Comparison of ENCODE assay signal across 40 mouse cellular contexts in genomic region chr13:65097018-65097417, GRCm38 (mm10). TPM values are rescaled to one million over a fixed set of nuclear protein-coding genes. Genes with fewer than 3 reads are reported as not detected.
"Had no signal": no experiment of that assay in that cellular context is flagged by ENCODE, and none has a peak within 500 bp of the region (broad histone marks: within the 10 kb centered on the region; RNA-seq: fewer than 3 reads in every experiment).

No protein-coding gene starts in this region.

- DNase-seq: cerebellum, adult 2 months; cerebellum, adult 8-10 months; cerebellum, adult 9-10 months; cerebellum, adult 9-11 months; cerebellum, postnatal 10 days; cerebellum, postnatal 14 days; cerebellum, postnatal 25 days; cerebellum, postnatal 36 days; embryo, embryonic 11 days; forebrain, postnatal 0 days; gastrocnemius, adult 2 months; gastrocnemius, postnatal 10 days; gastrocnemius, postnatal 14 days; gastrocnemius, postnatal 25 days; gastrocnemius, postnatal 36 days; heart, adult 11 months; heart, adult 18-20 months; heart, adult 2 months had no signal

- ATAC-seq: forebrain, embryonic 13.5 days; forebrain, embryonic 14.5 days; forebrain, embryonic 15.5 days; forebrain, embryonic 16.5 days; forebrain, postnatal 0 days had no signal

- H3K27me3 ChIP-seq: embryonic facial prominence, embryonic 12.5 days; embryonic facial prominence, embryonic 13.5 days; embryonic facial prominence, embryonic 15.5 days; forebrain, embryonic 12.5 days; forebrain, embryonic 13.5 days; forebrain, embryonic 15.5 days had no signal

- H3K9ac ChIP-seq: embryonic facial prominence, embryonic 12.5 days; embryonic facial prominence, embryonic 13.5 days; embryonic facial prominence, embryonic 15.5 days; forebrain, embryonic 12.5 days; forebrain, embryonic 13.5 days; forebrain, embryonic 15.5 days; forebrain, postnatal 0 days had no signal

- H3K4me3 ChIP-seq: embryonic facial prominence, embryonic 10.5 days; embryonic facial prominence, embryonic 12.5 days; embryonic facial prominence, embryonic 13.5 days; embryonic facial prominence, embryonic 15.5 days; erythroblast, embryonic 14.5 days; forebrain, embryonic 10.5 days; forebrain, embryonic 12.5 days; forebrain, embryonic 13.5 days; forebrain, embryonic 15.5 days; gastrocnemius, adult 2 months; heart, adult 2 months had no signal

- H3K27ac ChIP-seq: embryonic facial prominence, embryonic 10.5 days; embryonic facial prominence, embryonic 12.5 days; embryonic facial prominence, embryonic 13.5 days; embryonic facial prominence, embryonic 15.5 days; forebrain, embryonic 10.5 days; forebrain, embryonic 12.5 days; forebrain, embryonic 13.5 days; forebrain, embryonic 15.5 days; gastrocnemius, adult 2 months; heart, adult 2 months had no signal

- H3K4me1 ChIP-seq: embryonic facial prominence, embryonic 10.5 days; embryonic facial prominence, embryonic 12.5 days; embryonic facial prominence, embryonic 13.5 days; embryonic facial prominence, embryonic 15.5 days; forebrain, embryonic 10.5 days; forebrain, embryonic 12.5 days; forebrain, embryonic 13.5 days; forebrain, embryonic 15.5 days had no signal

- H3K4me2 ChIP-seq: embryonic facial prominence, embryonic 12.5 days; embryonic facial prominence, embryonic 13.5 days; embryonic facial prominence, embryonic 15.5 days; forebrain, embryonic 12.5 days; forebrain, embryonic 13.5 days; forebrain, embryonic 15.5 days had no signal

RNA-seq across cellular contexts. Expression of gene Olfr465-ps1, which starts 40.9 kb away (rescaled TPM):
- total RNA-seq: common myeloid progenitor, adult 5-6 weeks; forebrain, postnatal 0 days; gastrocnemius, adult 18-20 months; gastrocnemius, adult 2 months; gastrocnemius, adult 8-10 months; gastrocnemius, postnatal 10 days; gastrocnemius, postnatal 14 days; gastrocnemius, postnatal 25 days; gastrocnemius, postnatal 36 days; gastrocnemius, postnatal 4 days; heart, adult 18-20 months; heart, adult 2 months; heart, adult 8-10 months had no signal
- polyA plus RNA-seq: cerebellum, adult 2 months; cortical plate, adult 2 months; embryonic facial prominence, embryonic 10.5 days; embryonic facial prominence, embryonic 11.5 days; embryonic facial prominence, embryonic 12.5 days; embryonic facial prominence, embryonic 13.5 days; embryonic facial prominence, embryonic 15.5 days; erythroblast, embryonic 14.5 days; forebrain, embryonic 10.5 days; forebrain, embryonic 11.5 days; forebrain, embryonic 12.5 days; forebrain, embryonic 13.5 days; forebrain, embryonic 14.5 days; forebrain, embryonic 15.5 days; forebrain, embryonic 16.5 days; forebrain, postnatal 0 days; frontal cortex, adult 2 months; gonadal fat pad, adult 2 months; heart, adult 2 months had no signal

RNA-seq across cellular contexts. Expression of gene Prss47, which starts 44.5 kb away (rescaled TPM):
- total RNA-seq: common myeloid progenitor, adult 5-6 weeks; forebrain, postnatal 0 days; gastrocnemius, adult 18-20 months; gastrocnemius, adult 2 months; gastrocnemius, adult 8-10 months; gastrocnemius, postnatal 10 days; gastrocnemius, postnatal 14 days; gastrocnemius, postnatal 25 days; gastrocnemius, postnatal 36 days; gastrocnemius, postnatal 4 days; heart, adult 18-20 months; heart, adult 2 months; heart, adult 8-10 months had no signal
- polyA plus RNA-seq: cerebellum, adult 2 months; cortical plate, adult 2 months; embryonic facial prominence, embryonic 10.5 days; embryonic facial prominence, embryonic 11.5 days; embryonic facial prominence, embryonic 12.5 days; embryonic facial prominence, embryonic 13.5 days; embryonic facial prominence, embryonic 14.5 days; embryonic facial prominence, embryonic 15.5 days; erythroblast, embryonic 14.5 days; forebrain, embryonic 10.5 days; forebrain, embryonic 11.5 days; forebrain, embryonic 12.5 days; forebrain, embryonic 13.5 days; forebrain, embryonic 14.5 days; forebrain, embryonic 15.5 days; forebrain, embryonic 16.5 days; forebrain, postnatal 0 days; frontal cortex, adult 2 months; gonadal fat pad, adult 2 months; heart, adult 2 months had no signal

RNA-seq across cellular contexts. Expression of gene Olfr466, which starts 53.0 kb away (rescaled TPM):
- total RNA-seq: common myeloid progenitor, adult 5-6 weeks; forebrain, postnatal 0 days; gastrocnemius, adult 18-20 months; gastrocnemius, adult 2 months; gastrocnemius, adult 8-10 months; gastrocnemius, postnatal 10 days; gastrocnemius, postnatal 14 days; gastrocnemius, postnatal 25 days; gastrocnemius, postnatal 36 days; gastrocnemius, postnatal 4 days; heart, adult 18-20 months; heart, adult 2 months; heart, adult 8-10 months had no signal
- polyA plus RNA-seq: cerebellum, adult 2 months; cortical plate, adult 2 months; embryonic facial prominence, embryonic 10.5 days; embryonic facial prominence, embryonic 11.5 days; embryonic facial prominence, embryonic 12.5 days; embryonic facial prominence, embryonic 13.5 days; embryonic facial prominence, embryonic 14.5 days; embryonic facial prominence, embryonic 15.5 days; erythroblast, embryonic 14.5 days; forebrain, embryonic 10.5 days; forebrain, embryonic 11.5 days; forebrain, embryonic 12.5 days; forebrain, embryonic 13.5 days; forebrain, embryonic 14.5 days; forebrain, embryonic 15.5 days; forebrain, embryonic 16.5 days; forebrain, postnatal 0 days; frontal cortex, adult 2 months; gonadal fat pad, adult 2 months; heart, adult 2 months had no signal
